Mouse (Mus musculus) mature B cell (primary cell): ENCODE measurements at regions not wholly inside any gene's neighbourhood (a gene's known extent, or its start where the extent isn't known, plus 50 kb on each side); places are given as distances from the start of the nearest gene placed in this dataset.
"Not testable (repeated sequence)": the region's sequence is repeated elsewhere in the genome, so short reads cannot be mapped to it uniquely, and the experiment has no call there.

Source experiments
- in situ Hi-C: fragments of 300-500 bp; cut with MboI; formaldehyde crosslinking; loops from 2 replicates; pipeline ENCODE4 v1.14.3; 2019

- in situ Hi-C loops, result no loop called here
Observed at GRCm38 (mm10) chr13:52090365-52090764, 243.9 kb downstream of the Gadd45g start.

DNA sequence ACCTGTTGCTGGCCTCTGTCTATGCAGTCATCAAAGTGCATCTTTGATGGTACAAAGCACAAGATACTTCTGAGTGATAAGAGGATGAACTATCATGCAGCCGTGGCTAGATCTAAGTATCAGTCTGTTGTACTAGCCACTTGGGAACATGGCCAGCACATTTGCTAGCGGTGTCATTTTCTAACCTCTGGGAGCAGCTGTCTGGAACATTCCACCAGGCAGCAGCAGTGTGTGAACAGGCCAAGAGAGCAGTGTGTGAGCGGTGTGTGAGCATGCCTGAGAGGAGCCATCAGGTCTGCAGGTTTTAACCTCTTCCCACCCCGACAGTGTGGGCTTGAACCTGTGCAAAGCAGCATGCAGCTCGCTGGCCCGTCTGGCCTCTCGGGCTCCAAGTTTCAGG, 248.3 kb downstream of the Gadd45g start:
- in situ Hi-C loops, result no loop called here

DNA sequence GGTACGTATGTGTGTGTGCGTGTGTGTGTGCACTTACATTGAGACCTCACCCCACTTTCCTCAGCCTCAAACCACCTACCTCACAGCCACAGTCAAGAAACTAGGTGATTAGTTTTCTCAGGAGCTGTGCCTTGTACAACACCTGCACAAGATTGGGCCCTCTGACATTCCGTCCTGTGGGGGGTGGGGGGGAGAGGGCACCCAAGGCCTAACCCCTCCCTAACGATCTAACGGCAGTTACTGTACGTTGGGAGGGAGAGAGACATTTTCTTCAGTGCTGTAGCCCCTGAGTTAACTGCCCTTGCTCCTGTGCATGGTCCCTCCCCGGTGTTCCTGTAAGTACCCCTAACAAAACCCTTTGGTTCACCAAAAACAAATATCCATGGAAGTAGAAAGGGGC, 250.0 kb downstream of the Gadd45g start:
- in situ Hi-C loops, result no loop called here

- in situ Hi-C loops, result no loop called here
Observed at GRCm38 (mm10) chr13:52105989-52106642, 259.6 kb downstream of the Gadd45g start.

DNA sequence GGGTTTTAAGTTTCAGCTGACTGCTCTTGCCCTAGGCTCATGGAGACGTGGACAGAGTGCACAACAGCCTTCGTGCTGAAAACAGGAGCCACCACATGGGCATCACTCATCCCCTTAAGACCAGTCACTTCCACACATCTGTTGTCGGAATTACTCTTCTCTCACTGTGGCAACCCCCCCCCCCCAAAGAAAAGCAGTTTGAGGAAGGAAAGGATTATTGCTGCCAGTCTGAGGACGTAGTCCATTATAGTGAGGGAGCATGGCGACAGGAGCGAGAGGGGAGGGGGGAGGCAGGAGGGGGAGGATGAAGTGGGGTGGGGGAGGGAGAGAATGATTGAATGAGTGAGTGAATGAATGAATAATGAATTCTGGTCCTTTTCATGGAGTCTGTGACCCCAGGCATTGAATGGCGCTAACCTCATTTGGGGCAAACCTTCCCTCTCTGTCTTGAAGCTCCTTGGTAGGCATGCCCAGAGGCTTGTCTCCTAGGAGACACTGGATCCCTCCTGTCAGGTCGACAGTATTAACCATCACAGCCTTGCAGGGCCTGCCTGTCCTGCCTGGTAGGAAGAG, 262.0 kb downstream of the Gadd45g start:
- in situ Hi-C loops, result no loop called here

GRCm38 (mm10) chr13:52109039-52109759, 262.7 kb downstream of the Gadd45g start:
- in situ Hi-C loops, result no loop called here

DNA sequence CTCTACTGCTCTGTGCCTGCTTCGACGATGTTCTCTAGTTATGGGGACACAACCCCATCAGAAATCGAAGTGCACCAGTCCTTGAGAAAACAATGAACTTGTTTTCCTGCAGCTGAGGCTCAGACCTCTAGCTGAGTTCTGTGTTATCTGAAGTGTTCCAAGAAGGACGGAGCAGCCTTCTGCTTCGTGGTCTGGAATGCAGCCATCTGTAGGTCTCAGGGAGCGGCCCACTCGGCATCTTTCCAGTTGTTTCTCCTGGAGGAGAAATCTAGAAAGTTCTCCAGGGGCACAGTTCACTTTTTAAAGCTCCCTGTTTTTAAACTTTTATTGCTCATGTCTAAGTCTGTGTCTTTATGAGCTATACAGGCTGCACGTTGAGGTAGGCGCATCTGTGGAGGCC, 264.3 kb downstream of the Gadd45g start:
- in situ Hi-C loops, result no loop called here

DNA sequence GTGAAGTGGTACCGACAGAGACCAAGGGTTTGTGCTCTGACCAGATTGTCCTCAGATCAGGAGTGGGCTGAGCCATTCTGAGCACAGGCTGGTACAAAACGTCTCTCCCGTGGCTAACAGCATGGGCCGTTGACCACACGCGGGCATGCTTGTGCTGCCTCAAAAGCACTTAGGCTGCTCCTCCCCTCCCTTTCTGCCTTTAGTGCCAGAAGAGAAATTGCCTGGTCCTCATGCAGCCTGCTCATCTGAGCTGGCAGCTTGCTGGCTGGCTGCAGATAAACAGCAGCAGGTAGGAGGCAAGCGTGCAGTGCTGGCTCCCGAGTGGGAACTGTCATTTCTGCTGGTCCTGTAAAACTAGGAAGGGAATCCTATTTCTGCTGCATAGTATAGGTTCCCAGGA, 267.1 kb downstream of the Gadd45g start:
- in situ Hi-C loops, result no loop called here

GRCm38 (mm10) chr13:52114431-52114830, 268.0 kb downstream of the Gadd45g start:
- in situ Hi-C loops, result no loop called here

DNA sequence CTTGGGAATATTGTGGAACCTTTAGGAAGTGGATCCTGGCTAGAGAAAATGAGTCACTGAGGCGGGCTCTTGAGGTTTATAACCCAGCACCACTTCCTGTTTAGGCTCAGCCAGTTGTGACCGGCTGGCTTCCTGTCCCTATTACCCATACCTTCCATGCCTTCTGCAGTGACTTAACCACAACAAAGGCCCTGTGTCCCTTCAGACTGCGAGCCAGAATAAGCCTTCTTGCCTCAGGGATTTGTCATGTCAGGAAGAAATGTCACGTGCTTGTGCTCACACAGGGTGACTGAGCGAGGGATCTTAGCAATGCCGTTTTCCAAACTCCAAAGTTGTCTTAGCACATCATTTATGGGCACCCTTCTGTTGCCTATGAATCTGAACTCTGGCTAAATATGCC, 268.5 kb downstream of the Gadd45g start:
- in situ Hi-C loops, result no loop called here

DNA sequence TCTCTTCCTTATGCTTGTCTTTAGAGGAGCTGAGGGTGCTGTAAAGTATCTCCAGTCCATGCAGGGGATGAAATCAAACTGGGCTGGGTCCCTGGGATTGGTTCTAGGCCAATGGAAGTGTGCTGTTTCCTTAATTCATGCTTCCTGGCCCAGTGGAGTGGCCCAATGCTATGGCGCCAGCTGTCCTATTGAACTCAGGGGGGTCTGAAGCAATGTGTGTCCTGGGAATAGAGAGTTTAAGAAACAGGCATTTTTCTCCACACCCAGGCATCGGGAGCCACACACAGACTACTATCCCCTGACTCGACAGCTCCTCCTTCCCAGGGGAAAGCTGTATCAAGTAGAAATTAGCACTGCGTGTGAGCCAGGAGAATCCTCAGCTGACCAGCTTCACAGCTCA, 269.8 kb downstream of the Gadd45g start:
- in situ Hi-C loops, result no loop called here

DNA sequence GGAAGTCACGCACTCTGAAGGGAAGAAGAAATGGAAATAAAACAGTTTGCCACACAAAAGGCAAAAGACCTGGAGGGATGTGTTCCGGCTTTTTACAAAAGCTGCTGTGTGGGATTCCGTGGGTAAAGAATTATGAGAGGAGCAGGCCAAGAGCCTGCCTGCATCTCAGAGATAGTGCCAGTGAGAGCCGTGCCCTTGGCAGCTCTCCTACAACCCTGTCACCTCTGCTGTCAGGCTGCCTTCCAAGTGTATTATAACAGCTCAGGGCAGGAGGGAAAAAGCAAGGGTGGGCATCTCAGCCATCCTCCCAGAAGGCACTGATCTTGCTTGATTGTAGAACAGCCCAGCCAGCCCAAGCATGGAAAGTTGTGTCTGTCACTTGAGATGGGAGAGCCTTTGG, 270.3 kb downstream of the Gadd45g start:
- in situ Hi-C loops, result no loop called here

- in situ Hi-C loops, result no loop called here
Observed at GRCm38 (mm10) chr13:52120795-52121194, 274.3 kb downstream of the Gadd45g start.

GRCm38 (mm10) chr13:52125037-52125436, 278.6 kb downstream of the Gadd45g start:
- in situ Hi-C loops, result no loop called here

GRCm38 (mm10) chr13:52127751-52128150, 281.3 kb downstream of the Gadd45g start:
- in situ Hi-C loops, result no loop called here

- in situ Hi-C loops, result no loop called here
Observed at GRCm38 (mm10) chr13:52129466-52129865, 283.0 kb downstream of the Gadd45g start.

DNA sequence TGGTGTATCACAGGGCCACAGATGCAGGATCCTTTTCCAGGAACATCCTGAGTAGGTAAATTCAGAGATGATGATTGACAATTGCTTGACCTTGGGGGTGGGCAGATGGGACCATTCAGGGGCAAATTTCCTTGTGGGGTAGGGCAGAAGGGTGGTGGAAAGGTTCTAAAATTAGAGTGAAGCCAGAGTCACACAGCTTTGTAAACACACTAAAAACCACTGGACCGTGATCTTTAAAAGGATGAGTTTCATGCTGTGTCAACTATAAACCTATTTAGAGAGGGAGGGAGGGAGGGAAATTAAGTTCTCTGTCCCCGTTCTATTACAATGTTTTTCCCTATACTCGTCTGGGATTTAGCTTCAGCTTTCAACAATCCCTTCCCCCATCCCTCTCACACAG, 286.7 kb downstream of the Gadd45g start:
- in situ Hi-C loops, result no loop called here

GRCm38 (mm10) chr13:52138331-52138945, 292.0 kb downstream of the Gadd45g start:
- in situ Hi-C loops, result no loop called here

DNA sequence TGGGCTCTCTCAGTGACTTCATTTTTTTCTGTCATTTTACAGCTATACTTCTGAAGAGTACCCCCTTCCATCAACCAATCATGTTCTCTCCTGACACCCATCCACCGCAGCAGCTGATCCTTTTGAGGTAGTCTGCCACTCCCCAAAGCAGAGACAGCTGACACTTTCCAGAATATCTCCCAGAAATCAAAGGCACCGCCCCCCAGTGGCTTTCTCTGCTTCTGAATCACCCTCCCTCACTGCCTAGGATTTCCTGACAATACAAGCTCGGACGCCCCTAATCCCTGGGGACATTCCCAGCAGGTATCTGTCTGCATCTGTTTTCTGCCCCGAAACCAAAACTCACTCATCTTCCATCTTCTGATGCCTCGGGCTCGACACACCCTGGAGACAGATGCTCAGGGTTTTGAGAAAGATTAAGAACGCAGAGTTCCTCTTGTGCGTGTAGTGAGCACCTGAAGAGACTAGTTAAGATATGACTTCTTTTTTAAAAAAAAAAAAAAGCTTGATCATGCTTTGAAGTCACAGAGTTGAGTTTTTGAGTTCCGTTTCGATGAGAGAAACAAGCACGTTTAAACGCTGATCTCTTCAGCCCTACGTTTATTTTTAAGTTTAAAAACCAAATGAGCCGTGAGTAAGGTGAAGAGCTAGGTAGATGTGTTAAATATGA, 292.8 kb downstream of the Gadd45g start:
- in situ Hi-C loops, result no loop called here

DNA sequence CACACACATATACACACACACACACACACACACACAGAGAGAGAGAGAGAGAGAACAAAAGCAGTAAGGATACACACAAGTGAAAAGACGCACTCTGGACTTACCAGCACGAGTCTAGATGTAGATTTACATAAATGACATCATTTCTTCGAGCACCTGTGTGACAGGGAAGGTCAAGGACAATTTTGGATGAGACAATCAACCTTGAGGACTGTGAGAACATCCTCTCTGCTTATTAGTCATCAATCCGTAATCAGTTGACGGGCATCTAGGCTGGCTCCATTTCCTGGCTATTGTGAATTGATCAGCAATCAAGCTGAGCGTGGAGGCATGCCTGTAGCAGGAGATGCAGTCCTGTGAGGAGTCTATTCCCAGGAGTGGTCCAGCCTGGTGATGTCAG, 293.7 kb downstream of the Gadd45g start:
- in situ Hi-C loops, result no loop called here

DNA sequence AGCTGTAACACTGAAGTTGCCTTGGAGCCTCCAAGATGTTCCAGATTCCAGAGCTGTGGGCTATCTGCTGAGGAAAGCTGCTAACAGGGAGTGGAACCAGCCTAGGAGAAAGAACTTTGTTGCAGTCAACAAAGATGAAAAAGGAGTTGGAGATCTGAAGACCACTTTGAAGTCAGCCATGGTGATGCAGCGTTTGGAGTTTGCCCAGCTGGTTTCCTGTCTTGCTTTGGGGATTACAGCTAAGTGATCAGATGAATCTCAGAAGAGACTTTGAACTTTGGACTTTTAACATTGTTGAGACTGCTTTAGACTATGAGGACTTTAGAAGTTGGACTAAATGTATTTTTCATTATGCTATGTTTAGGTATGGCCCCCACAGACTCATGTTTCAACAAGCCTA, 297.6 kb downstream of the Gadd45g start:
- in situ Hi-C loops, result not testable (repeated sequence)

GRCm38 (mm10) chr13:52145926-52146325, 299.4 kb downstream of the Gadd45g start:
- in situ Hi-C loops, result no loop called here
